Mouse (Mus musculus) liver, postnatal 0 days (tissue): Measurements from ENCODE around the gene Ap3d1.

Source experiments
- CTCF ChIP-seq: sonication (generic); IDR thresholded peaks from 2 replicates; pipeline ENCODE4 v1.5.1; 2016; ENCODE audit warnings: antibody characterized with exemption, low read depth
- EP300 ChIP-seq: IDR thresholded peaks from 2 replicates; pipeline ENCODE4 v1.6.1; 2016; ENCODE audit warnings: antibody characterized with exemption, low read depth, mild to moderate bottlenecking

DNA sequence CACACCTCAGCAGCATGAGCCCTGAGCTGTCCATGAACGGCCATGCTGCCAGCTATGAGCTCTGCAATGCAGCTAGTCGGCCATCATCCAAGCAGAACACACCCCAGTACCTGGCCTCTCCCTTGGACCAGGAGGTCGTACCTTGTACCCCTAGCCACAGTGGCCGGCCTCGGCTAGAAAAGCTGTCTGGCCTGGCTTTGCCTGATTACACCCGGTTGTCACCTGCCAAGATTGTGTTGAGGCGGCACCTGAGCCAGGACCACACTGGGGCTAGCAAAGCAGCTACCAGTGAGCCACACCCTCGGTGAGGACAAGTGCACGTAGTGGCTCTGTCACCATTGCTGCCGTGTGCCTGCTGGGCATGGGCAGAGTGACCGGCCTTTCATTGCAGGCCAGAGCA, 43.9 kb upstream of the Ap3d1 start:
- TF ChIP-seq CTCF = no peak
- no peak for TF ChIP-seq EP300
